Mouse (Mus musculus): ENCODE data around the gene 1700029J07Rik. TPM values are rescaled to one million over a fixed set of nuclear protein-coding genes. Genes with fewer than 3 reads are reported as not detected.
A peak's percentile ranks its signal among the peaks of the same experiment; 100 is the strongest.

Gene 1700029J07Rik
- total RNA-seq, 2 experiments from 2014 or later: 1.7 to 2.8 TPM

DNA sequence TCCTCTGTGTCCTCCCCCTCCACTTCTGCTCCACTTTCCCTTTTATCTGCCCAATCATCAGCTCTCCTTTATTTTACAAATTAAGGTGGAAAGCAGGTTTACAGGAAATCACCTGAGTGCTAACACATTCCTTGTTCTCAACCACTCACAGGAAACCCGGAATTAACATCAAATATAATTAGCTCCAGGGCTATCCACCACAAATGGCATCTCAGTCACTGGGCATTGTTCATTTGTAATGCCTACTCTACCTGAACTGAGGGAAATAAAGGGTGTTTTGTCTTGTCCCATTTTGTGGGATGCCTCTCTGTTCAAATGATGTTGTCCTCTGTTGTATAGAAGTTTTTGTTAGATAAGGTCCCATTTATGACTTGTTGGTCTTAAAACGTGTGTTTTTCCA is 24.4 kb downstream of the 1700029J07Rik start:
- no peak for DNase-seq

DNA sequence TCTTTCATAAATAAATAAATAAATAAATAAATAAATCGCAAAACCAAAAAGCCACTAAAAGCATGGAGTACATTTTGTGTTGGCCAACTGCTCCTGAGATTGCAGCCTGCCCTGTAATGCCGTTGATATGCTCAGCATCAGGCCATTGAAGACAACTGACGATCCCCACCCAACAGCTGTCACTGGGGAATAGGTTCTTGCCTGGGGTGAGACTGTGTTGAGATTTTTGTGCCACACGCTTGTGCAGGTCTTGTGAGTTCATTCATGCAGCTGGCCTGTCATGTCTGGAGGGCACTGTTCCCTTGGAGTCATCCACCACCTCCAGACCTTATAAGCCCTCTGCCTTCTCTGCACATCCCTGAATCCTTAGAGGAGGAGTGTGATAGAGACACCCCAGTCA is 28.8 kb downstream of the 1700029J07Rik start:
- no peak for DNase-seq

DNA sequence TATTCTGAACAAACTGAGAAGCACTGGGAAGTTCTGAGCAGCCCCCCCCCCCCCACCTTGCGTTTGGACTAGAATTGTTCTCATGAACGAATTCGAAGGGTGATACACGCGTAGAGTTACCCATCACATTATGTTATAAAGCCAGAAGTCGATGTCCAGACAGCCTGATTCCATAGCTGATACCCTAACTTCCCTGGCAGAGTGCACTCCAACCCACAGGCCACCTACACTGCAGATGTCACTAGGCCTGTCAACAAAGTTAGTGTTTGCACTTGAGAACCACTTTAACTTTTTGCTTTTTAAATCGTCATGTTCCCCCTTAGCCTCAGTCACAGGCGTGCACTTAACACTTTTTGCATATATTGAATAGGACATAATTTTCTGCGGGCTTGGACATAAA is 38.1 kb downstream of the 1700029J07Rik start:
- DNase-seq: no peak

- DNase-seq: peak; percentile 96 to 97
Measured at GRCm38 (mm10) chr8:45934582-45935014, 40.5 kb downstream of the 1700029J07Rik start, which contains the start of gene Ccdc110. TSS of gene Ccdc110 (plus strand) at chr8:45934619.

- DNase-seq: no peak
Measured at GRCm38 (mm10) chr8:45922116-45922515, 52.9 kb downstream of the 1700029J07Rik start.

GRCm38 (mm10) chr8:45920392-45920791 is 54.7 kb downstream of the 1700029J07Rik start:
- no peak for DNase-seq

DNA sequence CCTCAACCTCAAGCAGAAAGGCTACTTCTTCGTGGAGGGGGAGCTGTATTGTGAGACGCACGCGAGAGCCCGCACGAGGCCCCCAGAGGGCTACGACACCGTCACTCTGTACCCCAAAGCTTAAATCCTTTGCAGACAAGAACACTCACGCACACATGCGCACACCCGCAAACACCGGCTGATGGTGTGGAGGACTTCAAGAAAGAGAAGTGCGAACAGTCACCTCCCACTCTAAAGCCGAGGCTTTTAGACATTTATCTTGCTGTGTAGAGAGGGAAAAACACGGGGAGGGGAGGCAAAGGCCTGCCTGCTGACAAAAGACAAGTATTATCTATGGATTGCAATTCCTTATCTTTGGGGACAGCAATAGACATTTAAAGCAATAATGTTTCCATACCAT is 56.2 kb downstream of the 1700029J07Rik start:
- DNase-seq: no peak

DNA sequence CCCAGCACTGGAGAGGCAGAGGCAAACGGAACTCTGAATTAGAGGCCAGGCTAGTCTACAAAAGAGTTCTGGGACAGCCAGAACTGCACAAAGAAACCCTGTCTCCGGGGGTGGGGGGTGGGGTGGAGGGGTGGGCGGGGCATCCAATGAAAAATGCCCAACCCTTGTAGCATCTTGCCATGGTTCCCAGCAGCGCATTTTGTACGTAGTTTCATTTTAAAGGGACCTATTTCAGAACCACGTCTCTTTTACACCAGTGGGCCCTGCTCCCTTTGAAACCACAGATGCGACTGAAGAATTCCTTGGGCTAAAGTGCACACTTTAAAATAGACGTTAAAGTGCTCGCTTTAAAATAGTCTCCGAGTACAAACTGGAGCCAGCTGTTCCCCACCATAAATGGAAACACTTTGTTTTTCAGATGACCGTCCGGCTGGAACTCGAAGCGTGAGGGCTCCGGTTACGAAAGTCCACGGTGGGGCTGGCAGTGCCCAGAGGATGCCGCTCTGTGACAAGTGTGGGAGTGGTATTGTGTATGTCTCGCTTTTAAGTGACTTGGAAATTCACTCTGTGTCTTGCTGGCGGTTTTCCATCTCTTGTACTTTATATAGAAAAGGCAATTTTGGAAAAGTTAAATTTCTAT is 57.9 kb downstream of the 1700029J07Rik start:
- no peak for DNase-seq

DNA sequence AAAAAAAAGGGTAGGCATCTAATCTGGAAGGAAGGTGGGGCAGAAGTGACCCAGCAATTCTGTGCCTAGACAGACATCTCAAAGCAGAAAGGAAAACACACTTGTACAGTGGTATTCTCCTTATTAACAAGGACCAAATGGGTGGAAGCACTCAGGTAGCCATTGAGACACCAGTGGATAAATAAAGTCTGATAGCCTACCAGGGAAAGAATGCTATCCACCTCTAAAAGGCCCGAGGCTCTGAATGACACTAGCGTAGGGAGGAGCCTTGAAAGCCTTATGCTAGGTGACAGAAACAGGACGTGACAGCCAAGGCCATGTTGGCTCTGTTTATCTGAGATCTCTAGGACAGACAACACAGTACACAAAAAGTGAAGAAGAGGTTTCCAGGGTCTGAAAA is 58.6 kb downstream of the 1700029J07Rik start:
- no peak for DNase-seq

DNA sequence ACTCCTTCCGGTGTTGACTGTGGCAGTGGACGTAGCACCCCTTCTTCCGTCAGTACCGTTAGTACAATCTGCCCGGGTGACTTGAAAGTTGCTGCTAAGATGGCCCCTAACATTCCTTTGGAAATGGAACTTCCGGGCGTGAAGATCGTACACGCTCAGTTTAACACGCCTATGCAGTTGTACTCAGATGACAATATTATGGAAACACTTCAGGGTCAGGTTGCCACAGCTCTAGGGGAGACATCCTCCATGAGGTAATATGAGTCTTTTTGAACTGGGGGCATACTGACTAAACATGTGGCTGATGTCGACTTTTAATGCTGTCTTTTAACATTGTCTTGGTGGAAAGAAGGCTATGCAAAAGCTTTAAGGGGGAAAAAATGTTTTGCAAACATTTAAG is 61.3 kb downstream of the 1700029J07Rik start:
- DNase-seq: no peak

DNA sequence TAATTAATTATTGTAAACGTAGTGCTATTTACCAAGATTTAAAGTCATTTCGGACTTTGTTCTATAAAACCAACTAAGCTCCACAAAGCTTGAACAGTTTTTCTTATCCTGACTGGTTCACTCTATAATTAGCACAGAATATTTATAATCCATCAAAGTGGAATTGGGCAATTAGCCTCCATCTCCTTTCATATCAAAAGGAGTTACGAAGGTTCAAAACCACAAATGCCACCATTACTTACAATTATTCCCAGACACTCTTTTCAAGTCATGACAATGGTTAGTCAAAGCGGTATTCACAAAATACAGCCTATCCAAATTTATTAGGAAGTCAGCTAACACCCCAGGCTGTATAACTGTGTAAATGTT is 68.8 kb downstream of the 1700029J07Rik start:
- DNase-seq: no peak

DNA sequence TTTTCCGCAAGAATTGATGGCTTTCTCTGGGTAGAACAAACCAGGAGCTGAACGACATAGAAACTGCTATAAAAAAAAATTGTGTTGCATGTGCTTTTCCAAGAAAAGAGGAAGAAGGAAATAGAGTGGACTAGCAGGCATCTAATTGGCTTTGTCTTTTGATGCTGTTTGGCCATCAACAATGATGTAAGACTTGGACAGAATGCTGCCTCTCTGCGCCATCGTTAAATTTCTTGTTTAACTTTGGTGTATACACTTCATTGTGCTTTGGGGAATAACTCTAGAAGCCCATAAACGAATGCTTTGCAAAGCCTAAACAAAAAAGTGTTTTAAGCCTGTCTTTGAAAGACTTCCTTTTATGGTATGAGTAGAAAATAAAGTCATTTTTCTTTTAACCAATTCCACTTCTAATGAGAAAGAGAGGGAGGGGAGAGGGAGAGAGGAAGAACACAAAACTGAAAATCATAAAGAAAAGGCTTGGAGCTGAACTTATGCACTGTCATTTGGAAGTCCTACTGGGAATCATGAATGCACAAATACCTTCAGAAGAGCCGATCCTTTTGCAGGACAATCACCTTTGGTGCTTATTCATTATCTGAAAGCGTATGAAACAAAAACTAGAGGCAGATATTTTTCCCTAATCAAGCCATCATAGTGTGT is 69.3 kb downstream of the 1700029J07Rik start:
- DNase-seq: no peak

- peak; percentile 23 to 39 for DNase-seq
Measured at GRCm38 (mm10) chr8:45903659-45904058, 71.4 kb downstream of the 1700029J07Rik start.

Other genes starting within 250 kb of the 1700029J07Rik start
- 1 to 10 TPM; 1.2 to 1.9 TPM for gene Pdlim3, start 89.8 kb downstream of the 1700029J07Rik start, total RNA-seq (2021)
- not detected for gene Ccdc110, start 40.6 kb downstream of the 1700029J07Rik start, total RNA-seq (2021)
- 10 to 100 TPM; 47.5 to 64.7 TPM for gene Ufsp2, start 276 bp upstream of the 1700029J07Rik start, total RNA-seq (2021)
- under 1 TPM in 1 of 2 experiments, not detected in 1; 0.26 TPM for gene Lrp2bp, start 24.1 kb upstream of the 1700029J07Rik start, total RNA-seq (2021)
- gene Ankrd37, start 30.5 kb upstream of the 1700029J07Rik start, total RNA-seq (2021): under 1 TPM; 0.60 to 0.82 TPM
- 10 to 100 TPM; 16.3 to 22.1 TPM for gene Cfap97, start 176.5 kb upstream of the 1700029J07Rik start, total RNA-seq (2021)
- 10 to 100 TPM; 17.7 to 18.2 TPM for gene Snx25, start 176.9 kb upstream of the 1700029J07Rik start, total RNA-seq (2021)
- gene Slc25a4, start 236.0 kb upstream of the 1700029J07Rik start, total RNA-seq (2021): 100 to 1,000 TPM; 173 to 193 TPM

Measured in adrenal gland, postnatal 36 days (tissue).